Mouse (Mus musculus) kidney, postnatal 0 days (tissue): Measurements from ENCODE around the gene Ntrk2. TPM values are rescaled to one million over a fixed set of nuclear protein-coding genes. Genes with fewer than 3 reads are reported as not detected.
"Not testable (repeated sequence)": the region's sequence is repeated elsewhere in the genome, so short reads cannot be mapped to it uniquely, and the experiment has no call there.

ENCODE experiments used
- ATAC-seq: fragments of 200-750 bp; cut with Nextera tagmentation; replicated peaks from 2 replicates; pipeline ENCODE4 v1.8.0; 2017; ENCODE audit warnings: low read depth, moderate number of reproducible peaks, moderate TSS enrichment, moderate library complexity; ENCODE audit not compliant: low FRiP score
- DNase-seq: peaks from one replicate; pipeline ENCODE4 v3.0.0-alpha.2; 2016; ENCODE audit warnings: low spot score
- H3K27ac ChIP-seq: fragments of 300-500 bp; sonication (generic); 2 replicates; pipeline ENCODE4 v1.5.1; 2014; ENCODE audit warnings: mild to moderate bottlenecking
- H3K27me3 ChIP-seq: fragments of 300-500 bp; sonication (generic); 2 replicates; pipeline ENCODE4 v1.6.1; 2014; ENCODE audit warnings: low read length, mixed read lengths; ENCODE audit not compliant: insufficient read depth
- H3K36me3 ChIP-seq: fragments of 300-500 bp; sonication (generic); 2 replicates; pipeline ENCODE4 v1.6.1; 2014; ENCODE audit warnings: low read length, mixed read lengths; ENCODE audit not compliant: insufficient read depth
- H3K4me1 ChIP-seq: fragments of 300-500 bp; sonication (generic); replicated peaks from 2 replicates; pipeline ENCODE4 v1.6.1; 2014; ENCODE audit warnings: antibody characterized with exemption, low read length, mixed read lengths; ENCODE audit not compliant: insufficient read depth
- H3K4me2 ChIP-seq: fragments of 300-500 bp; sonication (generic); 2 replicates; pipeline ENCODE4 v1.6.1; 2014; ENCODE audit warnings: mild to moderate bottlenecking, low read length, moderate library complexity, mixed read lengths
- H3K4me3 ChIP-seq: fragments of 300-500 bp; sonication (generic); replicated peaks from 2 replicates; pipeline ENCODE4 v1.5.1; 2014; ENCODE audit warnings: low read depth, low read length
- H3K9ac ChIP-seq: fragments of 300-500 bp; sonication (generic); 2 replicates; pipeline ENCODE4 v1.6.1; 2014; ENCODE audit warnings: low read depth, low read length
- H3K9me3 ChIP-seq: fragments of 300-500 bp; sonication (generic); replicated peaks from 2 replicates; pipeline ENCODE4 v1.6.1; 2016; ENCODE audit warnings: low read length, inconsistent platforms, mixed read lengths
- CTCF ChIP-seq: IDR thresholded peaks from 2 replicates; pipeline ENCODE4 v1.5.1; 2016; ENCODE audit warnings: antibody characterized with exemption, low read depth, mild to moderate bottlenecking, moderate library complexity
- WGBS: fragments of 180-500 bp; shearing (Covaris S2); extraction: QIAGEN DNeasy Blood & Tissue Kit; methylation state at CpG from one replicate; pipeline ENCODE4 v1.1.7; 2014; 5-methylcytosine and 5-hydroxymethylcytosine counted together
- polyA plus RNA-seq: library from polyadenylated mRNA; unstranded; fragments of >200 nt; fragmentation: Nextera tagmentation; extraction: Ambion mirVana; gene quantifications from 2 replicates; pipeline ENCODE4 v1.2.1, GENCODE M21; 2015

The Ntrk2 gene
- polyA plus RNA-seq, 1 experiment from 2014 or later: 6.0 TPM

- WGBS: 79% methylated on average over 9 of the region's 9 CpGs
- Histone ChIP-seq H3K36me3 (no peaks in the 10 kb centered on the region), H3K9me3 (no peaks in the 10 kb centered on the region), H3K9ac (no peak overlapping the region), H3K4me2 (no peak overlapping the region), H3K4me1 (no peaks in the 10 kb centered on the region), H3K27ac (no peak overlapping the region), H3K27me3 (no peaks in the 10 kb centered on the region), H3K4me3 (no peak overlapping the region)
- no peak for TF ChIP-seq CTCF
- ATAC-seq (no peak), DNase-seq (no peak)
Measured at GRCm38 (mm10) chr13:59027436-59027835, 221.1 kb downstream of the Ntrk2 start.

- no peak for TF ChIP-seq CTCF
- 86% methylated on average over 4 of the region's 4 CpGs for WGBS
- DNase-seq (no peak), ATAC-seq (no peak)
- Histone ChIP-seq H3K9me3 (no peaks in the 10 kb centered on the region), H3K4me3 (no peak overlapping the region), H3K4me2 (no peak overlapping the region), H3K27ac (no peak overlapping the region), H3K9ac (no peak overlapping the region), H3K36me3 (no peaks in the 10 kb centered on the region), H3K27me3 (no peaks in the 10 kb centered on the region), H3K4me1 (no peaks in the 10 kb centered on the region)
Measured at GRCm38 (mm10) chr13:59028546-59028945, 222.2 kb downstream of the Ntrk2 start.

GRCm38 (mm10) chr13:59030574-59030973 is 224.2 kb downstream of the Ntrk2 start:
- no peaks in the 10 kb centered on the region for H3K9me3 ChIP-seq
- WGBS: 74% methylated on average over 6 of the region's 6 CpGs
- H3K27ac ChIP-seq: no peak overlapping the region
- H3K4me1 ChIP-seq: no peaks in the 10 kb centered on the region
- no peak overlapping the region for H3K4me2 ChIP-seq
- ATAC-seq (no peak), DNase-seq (no peak)
- no peak for TF ChIP-seq CTCF
- H3K4me3 ChIP-seq: no peak overlapping the region
- no peaks in the 10 kb centered on the region for H3K27me3 ChIP-seq
- no peak overlapping the region for H3K9ac ChIP-seq
- H3K36me3 ChIP-seq: no peaks in the 10 kb centered on the region

- Histone ChIP-seq H3K4me2 (no peak overlapping the region), H3K36me3 (no peaks in the 10 kb centered on the region), H3K9ac (no peak overlapping the region), H3K4me3 (no peak overlapping the region), H3K27me3 (no peaks in the 10 kb centered on the region), H3K9me3 (no peaks in the 10 kb centered on the region), H3K4me1 (no peaks in the 10 kb centered on the region), H3K27ac (no peak overlapping the region)
- DNase-seq (peak; percentile 23), ATAC-seq (no peak)
- no peak for TF ChIP-seq CTCF
- WGBS: 38% methylated on average over 16 of the region's 16 CpGs
Measured at GRCm38 (mm10) chr13:59040156-59040915, 234.0 kb downstream of the Ntrk2 start.

GRCm38 (mm10) chr13:59041013-59041764 is 234.8 kb downstream of the Ntrk2 start:
- ATAC-seq (no peak), DNase-seq (peak; percentile 10)
- no peak overlapping the region for H3K27ac ChIP-seq
- no peak for TF ChIP-seq CTCF
- H3K4me3 ChIP-seq: no peak overlapping the region
- H3K4me2 ChIP-seq: no peak overlapping the region
- 53% methylated on average over 9 of the region's 9 CpGs for WGBS
- H3K4me1 ChIP-seq: no peaks in the 10 kb centered on the region
- no peaks in the 10 kb centered on the region for H3K27me3 ChIP-seq
- H3K36me3 ChIP-seq: no peaks in the 10 kb centered on the region
- H3K9me3 ChIP-seq: no peaks in the 10 kb centered on the region
- H3K9ac ChIP-seq: no peak overlapping the region

- H3K4me2 ChIP-seq: no peak overlapping the region
- ATAC-seq (no peak), DNase-seq (no peak)
- no peaks in the 10 kb centered on the region for H3K4me1 ChIP-seq
- no peak overlapping the region for H3K27ac ChIP-seq
- no peak for TF ChIP-seq CTCF
- 82% methylated on average over 4 of the region's 4 CpGs for WGBS
- no peaks in the 10 kb centered on the region for H3K27me3 ChIP-seq
- no peaks in the 10 kb centered on the region for H3K9me3 ChIP-seq
- H3K36me3 ChIP-seq: no peaks in the 10 kb centered on the region
- H3K9ac ChIP-seq: no peak overlapping the region
- no peak overlapping the region for H3K4me3 ChIP-seq
Measured at GRCm38 (mm10) chr13:59052188-59052587, 245.8 kb downstream of the Ntrk2 start.

- H3K9ac ChIP-seq, DNase-seq, H3K4me1 ChIP-seq, H3K4me2 ChIP-seq, ATAC-seq, H3K4me3 ChIP-seq, H3K9me3 ChIP-seq, H3K27ac ChIP-seq, H3K27me3 ChIP-seq, H3K36me3 ChIP-seq: not testable (repeated sequence)
- 80% methylated on average over 8 of the region's 8 CpGs for WGBS
Measured at GRCm38 (mm10) chr13:59054331-59054730, 248.0 kb downstream of the Ntrk2 start.
